Comparison of ENCODE assay signal across 10 mouse cellular contexts in the genomic region with DNA sequence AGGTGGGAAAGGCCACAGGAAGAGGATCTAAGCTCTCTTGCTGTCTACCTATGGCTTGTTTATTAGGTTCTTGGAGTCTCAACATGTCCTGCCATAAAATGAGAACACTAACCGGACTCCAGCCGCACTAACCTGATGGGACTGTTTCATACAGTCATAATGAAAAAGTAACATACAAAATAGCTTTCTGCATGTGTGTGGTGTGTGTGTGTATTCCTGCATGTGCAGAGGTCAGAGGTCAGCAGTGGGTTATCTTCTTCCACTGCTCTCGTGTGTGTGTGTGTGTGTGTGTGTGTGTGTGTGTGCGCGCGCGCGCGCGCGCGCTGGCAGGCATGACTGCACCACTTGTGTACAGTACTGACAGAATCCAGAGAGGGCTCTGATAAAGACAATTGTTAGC. TPM values are rescaled to one million over a fixed set of nuclear protein-coding genes. Genes with fewer than 3 reads are reported as not detected.
A peak's percentile ranks its signal among the peaks of the same experiment; 100 is the strongest.
DNase-seq lines count a peak whose midpoint lies in the region; ATAC-seq and TF ChIP-seq lines count a peak whose summit lies in the region.
"Had no signal": no experiment of that assay in that cellular context is flagged by ENCODE, and none has a peak within 500 bp of the region (broad histone marks: within the 10 kb centered on the region; RNA-seq: fewer than 3 reads in every experiment).

No protein-coding gene starts in this region.

- no peak for DNase-seq in heart, embryonic 10.5 days (ENCODE audit: low spot score)
- DNase-seq in heart, adult 11 months: no peak
- DNase-seq in kidney, postnatal 0 days (ENCODE audit: low spot score): no peak
- no peak for DNase-seq in kidney, adult 18-20 months
- DNase-seq in ES-E14 (ENCODE audit: low read depth, low spot score) (no peak), MN1 (ENCODE audit: low spot score) (no peak)
- DNase-seq in left cerebral cortex, adult 9 months (ENCODE audit: low spot score in 2 of 2): no peak
- DNase-seq: forebrain, postnatal 0 days; thymus, adult 18-20 months had no signal

- H3K4me2 ChIP-seq in kidney, postnatal 0 days (ENCODE audit: low read length): no peak overlapping the region
- H3K4me2 ChIP-seq in limb, embryonic 13.5 days (replicated peaks): no peak overlapping the region

- H3K36me3 ChIP-seq in heart, embryonic 10.5 days: peaks cover 38% of the 10 kb centered on the region
- 0 out of 2 replicates have a peak, but pooled peaks cover 3% of the 10 kb centered on the region for H3K36me3 ChIP-seq in kidney, postnatal 0 days (ENCODE audit: insufficient read depth, low read length)
- H3K36me3 ChIP-seq in ES-E14 (ENCODE audit: control insufficient read depth, insufficient read depth, low read length, poor library complexity, severe bottlenecking): peaks cover 13% of the 10 kb centered on the region
- H3K36me3 ChIP-seq in limb, embryonic 13.5 days: 0 out of 2 replicates have a peak, but pooled peaks cover 6% of the 10 kb centered on the region

- H3K4me3 ChIP-seq in heart, embryonic 10.5 days: 0 out of 2 replicates have a peak overlapping the region, but pooled peaks have one; percentile 22
- no peak overlapping the region for H3K4me3 ChIP-seq in kidney, postnatal 0 days (replicated peaks; ENCODE audit: low read depth, low read length)
- H3K4me3 ChIP-seq in ES-E14 (ENCODE audit: insufficient read depth in 1 of 2, low read depth in 1 of 2, low read length in 2 of 2, poor library complexity in 1 of 2, severe bottlenecking in 1 of 2): 0 out of 4 replicates have a peak overlapping the region, but pooled peaks of 1 of the 2 experiments have one; percentile 28
- no peak overlapping the region for H3K4me3 ChIP-seq in limb, embryonic 13.5 days

- in situ Hi-C loops in ES-E14 (cut with MboI; ENCODE audit: low sequenced_read_pairs in 2 of 2, unreplicated experiment in 2 of 2): no loop called here

- H3K27me3 ChIP-seq in heart, embryonic 10.5 days (ENCODE audit: insufficient read depth, poor library complexity, severe bottlenecking): no peaks in the 10 kb centered on the region
- no peaks in the 10 kb centered on the region for H3K27me3 ChIP-seq in kidney, postnatal 0 days (ENCODE audit: insufficient read depth, low read length)
- no peaks in the 10 kb centered on the region for H3K27me3 ChIP-seq in limb, embryonic 13.5 days

- H3K4me1 ChIP-seq in heart, embryonic 10.5 days: peaks cover 76% of the 10 kb centered on the region
- H3K4me1 ChIP-seq in kidney, postnatal 0 days (replicated peaks; ENCODE audit: insufficient read depth, low read length): peaks cover 53% of the 10 kb centered on the region
- peaks cover 15 to 46% of the 10 kb centered on the region in 2 experiments for H3K4me1 ChIP-seq in ES-E14 (ENCODE audit: control insufficient read depth in 2 of 2, insufficient read depth in 2 of 2, low read length in 2 of 2, poor library complexity in 1 of 2)
- peaks cover 29% of the 10 kb centered on the region for H3K4me1 ChIP-seq in limb, embryonic 13.5 days

- peak overlapping the region; percentile 19; the same call in 1 of the 2 replicates for H3K9ac ChIP-seq in kidney, postnatal 0 days (ENCODE audit: low read depth, low read length)
- peak overlapping the region; percentile 4; the same call in 1 of the 2 replicates for H3K9ac ChIP-seq in ES-E14 (ENCODE audit: insufficient read depth, low read depth, low read length, poor library complexity, severe bottlenecking)
- H3K9ac ChIP-seq in limb, embryonic 13.5 days: no peak overlapping the region
- H3K9ac ChIP-seq: forebrain, postnatal 0 days had no signal

- no peak for TF ChIP-seq CTCF in kidney, postnatal 0 days (IDR thresholded peaks at IDR 0.05; ENCODE audit: low read depth)

- no peaks in the 10 kb centered on the region for H3K9me3 ChIP-seq in heart, embryonic 10.5 days
- H3K9me3 ChIP-seq in kidney, postnatal 0 days (replicated peaks; ENCODE audit: low read length): no peaks in the 10 kb centered on the region
- H3K9me3 ChIP-seq in ES-E14 (ENCODE audit: control insufficient read depth, insufficient read depth, low read depth, low read length): no peaks in the 10 kb centered on the region
- no peaks in the 10 kb centered on the region for H3K9me3 ChIP-seq in limb, embryonic 13.5 days

- no peak for ATAC-seq in kidney, postnatal 0 days (replicated peaks; ENCODE audit: low FRiP score, low read depth)
- no peak for ATAC-seq in limb, embryonic 13.5 days (ENCODE audit: low FRiP score, low read depth)
- ATAC-seq: forebrain, postnatal 0 days had no signal

- H3K27ac ChIP-seq in heart, embryonic 10.5 days: peak overlapping the region; percentile 72
- H3K27ac ChIP-seq in kidney, postnatal 0 days: peak overlapping the region; percentile 76
- H3K27ac ChIP-seq in ES-E14 (ENCODE audit: insufficient read depth, low read depth, low read length, poor library complexity, severe bottlenecking): peak overlapping the region; percentile 77
- H3K27ac ChIP-seq in limb, embryonic 13.5 days: peak overlapping the region; percentile 28; the same call in 1 of the 2 replicates

- 85% methylated on average over 12 of the region's 12 CpGs for WGBS in heart, embryonic 10.5 days
- 88% methylated on average over 12 of the region's 12 CpGs for WGBS in kidney, postnatal 0 days
- 88% methylated on average over 12 of the region's 12 CpGs for WGBS in limb, embryonic 13.5 days

TF ChIP-seq in ES-E14, 5 proteins besides CTCF, POLR2A, EP300 and RAD21:
- TF ChIP-seq MAFK (IDR thresholded peaks at IDR 0.05; ENCODE audit: insufficient read depth, low read depth, low read length) (no peak), HCFC1 (IDR thresholded peaks at IDR 0.05; ENCODE audit: borderline replicate concordance, insufficient read depth, low read length) (no peak), CHD2 (IDR thresholded peaks at IDR 0.05; ENCODE audit: low read depth, low read length) (no peak), ZNF384 (IDR thresholded peaks at IDR 0.05; ENCODE audit: low read depth, low read length) (no peak), ZC3H11A (IDR thresholded peaks at IDR 0.05; ENCODE audit: borderline replicate concordance, low read depth, low read length) (no peak)

RNA-seq across cellular contexts. Expression of a gene that starts 13.7 kb away (rescaled TPM):
- polyA plus RNA-seq in heart, embryonic 10.5 days (2016; fragmentation: Nextera tagmentation; extraction: Ambion mirVana): 34.5 and 37.5 TPM in 2 replicates
- polyA plus RNA-seq in kidney, postnatal 0 days (2015; fragmentation: Nextera tagmentation; extraction: Ambion mirVana): 52.9 and 57.2 TPM in 2 replicates
- 146 and 152 TPM in 2 replicates for total RNA-seq in ES-E14 (2012; rRNA removed)
- 34.1 and 38.1 TPM in 2 replicates for polyA plus RNA-seq in limb, embryonic 13.5 days (2015; fragmentation: Nextera tagmentation; extraction: Ambion mirVana)
